Mouse (Mus musculus): Measurements from ENCODE around the gene Rgl2. TPM values are rescaled to one million over a fixed set of nuclear protein-coding genes. Genes with fewer than 3 reads are reported as not detected.

Gene Rgl2
- polyA plus RNA-seq, 1 experiment from 2014 or later = 47.2 TPM

DNA sequence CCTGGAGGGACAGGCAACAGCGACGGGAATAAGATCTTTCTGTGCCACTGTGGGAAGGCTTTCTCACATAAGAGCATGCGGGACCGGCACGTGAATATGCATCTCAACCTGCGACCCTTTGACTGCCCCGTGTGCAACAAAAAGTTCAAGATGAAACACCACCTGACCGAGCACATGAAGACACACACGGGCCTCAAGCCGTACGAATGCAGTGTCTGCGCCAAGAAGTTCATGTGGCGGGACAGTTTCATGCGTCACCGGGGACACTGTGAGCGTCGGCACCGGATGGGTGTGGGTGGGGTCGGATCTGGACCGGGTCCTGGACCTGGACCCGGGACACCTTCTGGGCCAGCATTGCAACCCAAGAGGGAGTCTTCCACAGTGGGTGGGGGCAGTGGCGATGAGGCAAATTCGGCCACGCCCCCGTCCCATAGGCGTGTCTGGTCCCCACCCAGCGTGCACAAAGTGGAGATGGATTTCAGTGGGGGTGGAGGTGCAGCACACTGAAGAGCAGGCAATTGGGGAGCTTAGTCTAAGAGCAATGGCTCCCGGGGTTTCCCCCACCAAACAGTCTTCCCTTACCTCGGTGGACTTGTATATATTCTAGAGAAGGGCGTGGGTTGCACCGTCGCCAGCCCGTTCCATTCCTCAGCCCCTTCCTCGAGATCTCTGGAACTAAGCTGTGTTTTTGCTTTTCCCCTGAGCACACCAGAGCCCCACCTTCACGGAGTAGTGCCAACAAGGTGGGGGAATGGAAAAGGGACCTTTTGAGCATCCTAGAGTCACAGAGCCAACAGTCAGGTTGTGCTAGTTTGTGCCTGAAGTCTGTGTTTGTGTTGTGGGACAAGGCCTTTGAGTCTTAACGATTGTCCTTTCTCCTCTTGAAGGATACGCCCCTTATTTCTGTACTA lies 10.8 kb upstream of the Rgl2 start:
- Histone ChIP-seq H3K27ac (replicated peaks) (no peak overlapping the region), H3K36me3 (peaks cover 16% of the 10 kb centered on the region), H3K9me3 (no peaks in the 10 kb centered on the region), H3K4me3 (peak overlapping the region; percentile 46), H3K9ac (replicated peaks) (peak overlapping the region; percentile 53; the same call in 1 of the 2 replicates), H3K4me2 (replicated peaks) (peak overlapping the region; percentile 89; the same call in 1 of the 2 replicates), H3K27me3 (no peaks in the 10 kb centered on the region), H3K4me1 (peaks cover 44% of the 10 kb centered on the region)
- no peak for ATAC-seq (replicated peaks)
- 60% methylated on average over 37 of the region's 37 CpGs for WGBS

DNA sequence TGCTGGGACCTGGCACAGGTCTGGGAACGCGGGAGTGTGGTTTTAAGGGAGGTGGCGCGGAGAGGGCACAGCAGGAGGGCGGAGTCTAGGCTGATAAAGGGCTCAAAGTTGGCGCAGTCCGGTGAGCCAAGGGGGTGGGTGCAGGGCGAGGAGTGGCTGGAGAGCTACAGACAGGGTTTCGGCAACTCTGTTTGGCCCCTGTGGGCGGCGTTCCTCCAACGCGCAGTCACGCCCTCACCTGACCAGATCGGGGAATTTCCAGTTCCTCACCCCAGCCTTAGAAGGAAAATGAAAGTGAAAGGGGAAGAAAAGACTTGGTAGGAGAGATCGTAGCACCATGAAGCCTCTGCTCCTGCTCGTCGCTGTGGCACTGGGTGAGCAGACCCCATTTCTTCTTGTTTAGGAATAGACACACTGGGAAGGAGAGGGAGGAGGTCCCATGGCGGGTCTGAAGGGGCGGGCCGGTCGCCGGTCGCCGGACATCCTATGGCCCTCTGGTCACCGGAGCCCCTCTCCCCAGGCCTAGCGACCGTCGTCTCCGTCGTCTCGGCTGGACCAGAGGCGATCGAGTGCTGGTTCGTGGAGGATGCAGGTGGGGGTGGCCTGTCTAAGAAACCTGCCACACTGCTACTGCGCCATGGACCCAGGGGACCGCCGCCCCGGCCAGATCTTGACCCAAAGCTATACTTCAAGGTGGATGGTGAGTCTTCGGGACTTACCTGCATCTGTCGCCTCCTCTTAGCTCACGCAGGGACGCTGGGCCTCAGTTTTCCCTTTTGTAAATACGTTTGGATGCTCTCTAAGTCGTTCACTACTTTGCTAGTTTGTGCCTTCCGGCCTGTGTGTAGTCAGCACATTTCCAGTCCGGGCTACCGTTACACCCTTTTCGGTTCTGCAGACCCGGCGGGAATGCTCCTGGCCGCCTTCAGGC lies 9.7 kb upstream of the Rgl2 start:
- Histone ChIP-seq H3K36me3 (0 out of 2 replicates have a peak, but pooled peaks cover 6% of the 10 kb centered on the region), H3K4me3 (peak overlapping the region; percentile 46), H3K9me3 (no peaks in the 10 kb centered on the region), H3K4me1 (peaks cover 44% of the 10 kb centered on the region), H3K27ac (replicated peaks) (peak overlapping the region; percentile 28), H3K4me2 (replicated peaks) (peak overlapping the region; percentile 89), H3K27me3 (no peaks in the 10 kb centered on the region), H3K9ac (replicated peaks) (peak overlapping the region; percentile 53)
- WGBS = under 1% methylated on average over 52 of the region's 52 CpGs
- no peak for ATAC-seq (replicated peaks)

DNA sequence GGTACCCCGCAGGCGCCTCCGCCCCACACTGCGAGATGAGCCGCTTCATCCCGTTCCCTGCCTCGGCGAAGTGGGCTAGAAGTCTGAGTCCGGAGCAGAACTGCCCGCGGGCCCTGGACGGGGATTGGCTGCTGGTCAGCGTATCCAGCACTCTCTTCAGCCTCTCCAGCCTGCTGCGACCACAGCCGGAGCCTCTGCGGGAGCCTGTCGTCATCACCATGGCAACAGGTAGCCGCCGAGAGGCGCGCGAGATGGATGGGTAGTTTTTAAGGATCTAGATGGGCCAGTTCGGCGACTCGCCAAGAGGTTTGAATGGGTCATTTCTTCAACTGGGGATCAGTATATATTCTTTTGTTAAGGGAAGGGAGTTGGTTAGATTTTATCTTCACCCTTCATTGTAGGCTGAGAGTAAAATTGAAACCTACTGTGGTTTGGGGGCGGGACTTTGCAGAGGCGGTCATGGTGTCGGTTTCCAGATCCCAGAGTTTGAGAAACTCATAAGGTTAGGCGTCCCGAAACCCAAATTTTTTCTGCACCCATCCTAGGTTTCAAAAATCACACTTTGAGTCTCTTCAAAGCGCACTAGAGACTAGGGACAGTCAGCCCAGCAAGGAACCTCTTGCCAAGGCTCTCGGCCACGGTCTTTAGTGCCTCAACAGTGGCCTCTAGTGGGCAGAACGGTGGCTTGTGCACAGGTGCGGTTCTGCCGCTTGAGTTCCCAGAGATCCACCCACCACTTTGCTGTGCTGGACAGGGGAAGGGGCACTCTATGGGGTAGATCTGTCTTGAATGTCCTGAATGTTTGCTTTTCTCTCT lies 8.9 kb upstream of the Rgl2 start:
- Histone ChIP-seq H3K27ac (replicated peaks) (no peak overlapping the region; the same call in 1 of the 2 replicates), H3K4me2 (replicated peaks) (peak overlapping the region; percentile 89), H3K9ac (replicated peaks) (peak overlapping the region; percentile 53), H3K4me1 (peaks cover 35% of the 10 kb centered on the region), H3K27me3 (no peaks in the 10 kb centered on the region), H3K9me3 (no peaks in the 10 kb centered on the region), H3K36me3 (no peaks in the 10 kb centered on the region), H3K4me3 (peak overlapping the region; percentile 46)
- ATAC-seq (replicated peaks) = no peak
- under 1% methylated on average over 36 of the region's 36 CpGs for WGBS

DNA sequence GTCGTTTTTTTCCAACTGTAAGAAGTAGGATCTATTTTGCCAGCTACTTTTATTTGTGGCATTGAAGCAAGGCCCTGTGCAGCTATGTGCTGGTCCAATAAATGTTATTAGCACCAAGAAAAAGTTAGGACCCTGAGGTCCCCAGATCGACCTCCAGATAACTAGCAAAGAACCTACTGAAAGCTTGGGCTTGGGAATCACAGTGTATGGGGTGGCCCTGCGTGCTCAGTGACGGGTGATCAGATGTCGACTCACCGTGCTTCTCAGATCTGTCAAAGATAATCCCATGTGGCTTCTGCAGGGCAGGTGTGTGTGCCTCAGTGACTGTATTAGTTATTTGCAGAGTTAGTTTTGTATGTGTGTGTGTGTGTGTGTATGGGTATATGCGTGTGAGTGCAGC lies 8.0 kb upstream of the Rgl2 start:
- H3K36me3 ChIP-seq = no peaks in the 10 kb centered on the region
- no peak overlapping the region for H3K4me3 ChIP-seq
- H3K27me3 ChIP-seq = no peaks in the 10 kb centered on the region
- 93% methylated on average over 7 of the region's 7 CpGs for WGBS
- ATAC-seq (replicated peaks) = no peak
- no peak overlapping the region for H3K27ac ChIP-seq (replicated peaks)
- peaks cover 32% of the 10 kb centered on the region for H3K4me1 ChIP-seq
- H3K9me3 ChIP-seq = no peaks in the 10 kb centered on the region
- H3K9ac ChIP-seq (replicated peaks) = no peak overlapping the region
- 0 out of 2 replicates have a peak overlapping the region, but pooled peaks have one; percentile 89 for H3K4me2 ChIP-seq (replicated peaks)

DNA sequence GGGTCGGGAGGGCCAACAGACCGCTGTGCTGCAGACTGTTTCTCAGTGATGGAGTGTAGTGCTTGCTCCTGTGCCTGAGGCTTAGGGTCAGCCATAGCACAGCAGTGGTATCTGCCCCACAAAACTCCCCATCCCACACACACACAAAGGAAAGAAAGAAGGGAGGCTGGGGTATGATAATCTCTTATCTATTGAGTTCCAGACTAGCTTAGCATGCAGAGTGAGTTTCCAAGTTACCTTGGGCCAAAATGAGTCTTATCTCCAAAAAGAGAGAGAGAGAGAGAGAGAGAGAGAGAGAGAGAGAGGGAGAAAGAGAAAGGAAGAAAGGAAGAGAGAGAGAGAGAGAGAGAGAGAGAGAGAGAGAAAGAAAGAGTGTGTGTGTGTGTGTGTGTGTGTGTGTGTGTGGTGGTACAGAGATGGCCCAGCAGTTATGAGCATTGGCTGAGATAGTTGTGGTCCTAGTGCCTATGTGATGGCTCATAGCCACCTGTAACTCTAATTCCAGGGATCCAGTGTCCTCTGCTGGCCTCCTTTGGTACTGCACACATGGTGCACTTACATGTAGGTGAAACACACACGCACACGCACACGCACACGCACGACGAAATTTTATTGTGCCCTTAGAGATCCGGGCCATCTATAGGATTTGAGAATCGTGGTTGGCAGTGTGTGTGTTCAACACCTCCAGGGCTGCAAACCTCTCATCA lies 4.6 kb upstream of the Rgl2 start:
- no peaks in the 10 kb centered on the region for H3K36me3 ChIP-seq
- no peak for ATAC-seq (replicated peaks)
- H3K27me3 ChIP-seq = no peaks in the 10 kb centered on the region
- no peak overlapping the region for H3K4me3 ChIP-seq
- no peaks in the 10 kb centered on the region for H3K9me3 ChIP-seq
- no peak overlapping the region for H3K27ac ChIP-seq (replicated peaks)
- no peak overlapping the region for H3K4me2 ChIP-seq (replicated peaks)
- H3K4me1 ChIP-seq = peaks cover 21% of the 10 kb centered on the region
- H3K9ac ChIP-seq (replicated peaks) = no peak overlapping the region
- WGBS = 88% methylated on average over 10 of the region's 10 CpGs

DNA sequence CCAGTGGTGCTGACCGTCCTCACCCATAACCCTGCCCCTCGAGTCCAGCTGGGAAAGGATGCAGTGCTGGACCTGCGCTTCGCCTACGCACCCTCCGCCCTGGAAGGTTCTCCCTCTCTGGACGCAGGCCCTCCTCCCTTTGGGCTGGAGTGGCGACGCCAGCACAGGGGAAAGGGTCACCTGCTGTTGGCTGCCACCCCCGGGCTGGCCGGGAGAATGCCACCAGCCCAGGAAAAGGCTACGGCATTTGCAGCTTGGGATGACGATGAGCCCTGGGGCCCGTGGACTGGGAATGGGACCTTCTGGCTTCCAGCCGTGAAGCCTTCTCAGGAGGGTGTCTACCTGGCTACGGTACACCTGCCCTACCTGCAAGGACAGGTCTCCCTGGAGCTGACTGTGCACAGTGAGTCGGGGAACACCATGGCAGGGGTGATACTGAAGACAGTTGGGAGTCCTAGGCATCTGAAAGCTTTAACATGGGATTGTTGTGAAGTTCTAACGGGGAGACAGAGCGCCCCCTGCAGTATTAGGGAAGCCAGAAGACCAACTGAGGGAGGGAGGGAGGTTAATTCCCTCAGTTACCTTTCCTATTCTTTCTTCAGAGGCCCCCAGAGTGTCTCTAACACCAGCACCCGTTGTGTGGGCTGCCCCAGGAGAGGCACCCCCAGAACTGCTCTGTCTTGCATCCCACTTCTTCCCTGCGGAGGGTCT lies 3.8 kb upstream of the Rgl2 start:
- no peak for ATAC-seq (replicated peaks)

DNA sequence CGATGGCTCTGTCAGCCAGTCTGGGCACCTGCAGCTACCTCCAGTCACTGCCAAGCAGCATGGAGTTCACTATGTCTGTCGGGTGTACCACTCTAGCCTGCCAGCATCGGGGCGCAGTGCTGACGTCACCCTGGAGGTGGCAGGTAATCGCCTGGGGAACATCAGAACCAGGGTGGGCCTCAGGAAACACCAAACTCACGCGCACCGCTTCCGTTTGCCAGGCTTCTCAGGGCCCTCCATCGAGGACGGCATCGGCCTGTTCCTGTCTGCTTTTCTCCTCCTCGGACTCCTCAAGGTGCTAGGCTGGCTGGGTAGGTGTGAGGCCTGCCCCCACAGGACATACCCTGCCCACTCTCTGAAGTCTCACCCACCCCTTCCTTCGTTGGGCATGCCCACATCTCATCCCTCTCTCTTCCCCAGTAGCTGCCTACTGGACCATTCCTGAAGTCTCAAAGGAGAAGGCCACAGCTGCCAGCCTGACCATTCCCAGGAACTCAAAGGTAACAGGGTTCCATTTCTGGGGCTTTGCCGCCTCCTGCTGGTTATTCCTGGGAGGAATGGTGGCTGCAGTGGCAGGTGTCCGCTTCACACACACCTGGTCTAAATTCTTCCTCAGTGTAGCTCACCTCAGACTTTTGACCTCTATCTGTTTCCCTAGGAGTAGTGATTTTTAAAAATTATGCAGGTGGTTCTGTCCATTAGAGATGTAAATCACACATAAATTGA lies 3.0 kb upstream of the Rgl2 start:
- 79% methylated on average over 17 of the region's 17 CpGs for WGBS
- no peak for ATAC-seq (replicated peaks)
- Histone ChIP-seq H3K36me3 (no peaks in the 10 kb centered on the region), H3K9ac (replicated peaks) (no peak overlapping the region), H3K4me1 (peaks cover 24% of the 10 kb centered on the region), H3K9me3 (no peaks in the 10 kb centered on the region), H3K4me2 (replicated peaks) (no peak overlapping the region), H3K27me3 (no peaks in the 10 kb centered on the region), H3K27ac (replicated peaks) (no peak overlapping the region), H3K4me3 (no peak overlapping the region)

More for the DNA sequence above, 3.8 kb upstream of the Rgl2 start:
- no peak overlapping the region for H3K27ac ChIP-seq (replicated peaks)
- H3K9me3 ChIP-seq = no peaks in the 10 kb centered on the region
- H3K9ac ChIP-seq (replicated peaks) = no peak overlapping the region
- peaks cover 17% of the 10 kb centered on the region for H3K4me1 ChIP-seq
- 83% methylated on average over 21 of the region's 21 CpGs for WGBS
- no peak overlapping the region for H3K4me3 ChIP-seq
- H3K4me2 ChIP-seq (replicated peaks) = no peak overlapping the region
- H3K27me3 ChIP-seq = no peaks in the 10 kb centered on the region
- H3K36me3 ChIP-seq = no peaks in the 10 kb centered on the region

DNA sequence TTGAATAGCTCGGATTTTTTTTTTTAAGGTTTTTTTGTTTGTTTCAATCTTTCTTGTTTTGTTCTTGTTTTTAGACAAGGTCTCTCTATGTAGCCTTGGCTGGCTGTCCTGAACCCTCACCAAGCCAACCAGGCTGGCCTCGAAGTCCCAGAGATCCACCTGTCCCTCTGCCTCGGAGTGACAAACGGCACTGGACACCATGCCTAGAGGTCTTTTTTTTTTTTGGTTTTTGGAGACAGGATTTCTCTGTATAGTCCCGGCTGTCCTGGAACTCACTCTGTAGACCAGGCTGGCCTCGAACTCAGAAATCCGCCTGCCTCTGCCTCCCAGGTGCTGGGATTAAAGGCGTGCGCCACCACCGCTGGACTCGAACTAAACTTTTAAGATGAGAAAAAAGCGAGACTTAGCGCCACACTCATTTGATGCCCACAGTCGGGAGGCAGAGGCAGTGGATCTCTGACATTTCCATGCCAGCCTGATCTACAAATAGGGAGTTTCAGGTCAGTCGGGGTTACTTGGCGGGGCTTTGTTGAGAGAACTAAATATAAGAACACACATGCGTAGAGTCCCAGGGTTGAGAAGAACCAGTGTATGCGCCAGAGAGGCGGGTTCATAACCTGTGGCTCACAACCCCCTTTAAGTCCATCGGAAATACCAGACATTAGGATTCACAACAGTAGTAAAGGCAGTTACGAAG lies 944 bp upstream of the Rgl2 start:
- H3K27me3 ChIP-seq = no peaks in the 10 kb centered on the region
- H3K27ac ChIP-seq (replicated peaks) = no peak overlapping the region
- peak overlapping the region; percentile 82 for H3K4me3 ChIP-seq
- peak overlapping the region; percentile 99 for H3K4me2 ChIP-seq (replicated peaks)
- ATAC-seq (replicated peaks) = no peak
- H3K9me3 ChIP-seq = no peaks in the 10 kb centered on the region
- WGBS = 62% methylated on average over 21 of the region's 21 CpGs
- H3K36me3 ChIP-seq = peaks cover 2% of the 10 kb centered on the region; the same call in 1 of the 2 replicates
- peak overlapping the region; percentile 88 for H3K9ac ChIP-seq (replicated peaks)
- H3K4me1 ChIP-seq = peaks cover 26% of the 10 kb centered on the region

DNA sequence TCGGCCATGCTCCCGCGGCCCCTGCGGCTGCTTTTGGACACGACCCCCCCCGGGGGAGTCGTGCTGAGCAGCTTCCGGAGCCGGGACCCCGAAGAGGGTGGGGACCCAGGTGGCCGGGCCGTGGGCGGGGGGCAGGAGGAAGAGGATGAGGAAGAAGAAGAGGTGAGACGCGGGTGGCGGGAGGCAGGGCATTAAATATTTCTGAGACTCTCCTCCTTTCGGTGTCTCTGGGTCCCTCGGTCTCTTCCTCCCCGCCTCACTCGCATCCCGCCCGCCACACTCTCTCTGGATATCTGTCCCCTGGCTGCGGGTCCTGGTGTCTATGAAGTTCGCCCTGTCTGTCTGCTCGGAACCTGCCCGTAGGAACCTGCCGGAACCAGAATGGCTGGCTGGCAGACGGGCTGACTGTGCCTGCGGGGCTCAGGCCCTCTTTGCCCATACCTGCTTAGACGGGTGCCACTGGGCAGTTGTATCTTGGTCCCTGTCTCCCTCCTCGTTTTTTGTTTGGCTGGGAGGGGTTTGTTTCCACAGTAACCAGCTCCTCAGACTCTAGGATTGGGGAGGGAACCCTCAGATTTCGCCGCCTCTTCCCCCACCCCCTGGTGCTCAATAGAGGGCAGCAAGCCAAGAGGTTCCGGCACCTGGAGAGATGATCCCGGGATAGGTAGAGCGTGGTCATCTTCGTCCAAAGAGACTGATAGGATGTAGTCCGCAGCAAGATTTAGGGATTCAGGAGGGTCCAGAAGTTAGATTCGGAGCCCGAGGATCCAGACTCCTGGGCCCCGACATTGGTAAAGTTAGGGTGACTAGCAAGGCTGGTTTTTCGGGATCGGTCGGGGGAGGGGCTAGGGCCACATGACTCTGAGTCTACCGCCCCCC lies 1.2 kb downstream of the Rgl2 start:
- ATAC-seq (replicated peaks) = peak; percentile 7; the same call in 1 of the 2 replicates
- H3K9ac ChIP-seq (replicated peaks) = peak overlapping the region; percentile 88
- H3K4me3 ChIP-seq = peak overlapping the region; percentile 82
- H3K4me2 ChIP-seq (replicated peaks) = peak overlapping the region; percentile 99
- H3K27ac ChIP-seq (replicated peaks) = peak overlapping the region; percentile 96
- peaks cover 26% of the 10 kb centered on the region for H3K4me1 ChIP-seq
- under 1% methylated on average over 45 of the region's 45 CpGs for WGBS
- H3K27me3 ChIP-seq = no peaks in the 10 kb centered on the region
- peaks cover 4% of the 10 kb centered on the region for H3K36me3 ChIP-seq
- H3K9me3 ChIP-seq = no peaks in the 10 kb centered on the region

Measured in forebrain, embryonic 15.5 days (tissue).